Mouse (Mus musculus) heart, embryonic 12.5 days (tissue): ENCODE measurements at regions not wholly inside any gene's neighbourhood (a gene's known extent, or its start where the extent isn't known, plus 50 kb on each side); places are given as distances from the start of the nearest gene placed in this dataset.

Experiments used
- ATAC-seq: fragments of 200-750 bp; cut with Nextera tagmentation; 2 replicates; pipeline ENCODE4 v1.8.0; 2017; ENCODE audit warnings: moderate TSS enrichment, moderate library complexity; ENCODE audit not compliant: insufficient number of reproducible peaks, low FRiP score
- H3K27ac ChIP-seq: fragments of 300-500 bp; sonication (generic); 2 replicates; pipeline ENCODE4 v1.5.1; 2016; ENCODE audit warnings: mild to moderate bottlenecking, moderate library complexity; ENCODE audit not compliant: poor library complexity, severe bottlenecking
- H3K27me3 ChIP-seq: fragments of 300-500 bp; sonication (generic); replicated peaks from 2 replicates; pipeline ENCODE4 v1.6.1; 2016; ENCODE audit warnings: mild to moderate bottlenecking, moderate library complexity
- H3K36me3 ChIP-seq: fragments of 300-500 bp; sonication (generic); 2 replicates; pipeline ENCODE4 v1.6.1; 2016; ENCODE audit warnings: mild to moderate bottlenecking, moderate library complexity
- H3K4me1 ChIP-seq: fragments of 300-500 bp; sonication (generic); replicated peaks from 2 replicates; pipeline ENCODE4 v1.6.1; 2016; ENCODE audit warnings: mild to moderate bottlenecking
- H3K4me2 ChIP-seq: fragments of 300-500 bp; sonication (generic); 2 replicates; pipeline ENCODE4 v1.6.1; 2016; ENCODE audit warnings: mild to moderate bottlenecking, moderate library complexity
- H3K4me3 ChIP-seq: fragments of 300-500 bp; sonication (generic); 2 replicates; pipeline ENCODE4 v1.5.1; 2016; ENCODE audit warnings: mild to moderate bottlenecking
- H3K9ac ChIP-seq: fragments of 300-500 bp; sonication (generic); 2 replicates; pipeline ENCODE4 v1.6.1; 2016; ENCODE audit warnings: mild to moderate bottlenecking, moderate library complexity
- H3K9me3 ChIP-seq: fragments of 300-500 bp; sonication (generic); replicated peaks from 2 replicates; pipeline ENCODE4 v1.6.1; 2016; ENCODE audit warnings: mild to moderate bottlenecking, moderate library complexity
- WGBS: fragments of 180-500 bp; shearing (Covaris S2); methylation state at CpG from one replicate; pipeline ENCODE4 v1.1.7; 2016; 5-methylcytosine and 5-hydroxymethylcytosine counted together

- 71% methylated on average over 1 of the region's 1 CpGs for WGBS
- H3K9me3 ChIP-seq = no peaks in the 10 kb centered on the region
- H3K36me3 ChIP-seq = no peaks in the 10 kb centered on the region
- H3K9ac ChIP-seq = no peak overlapping the region
- H3K4me2 ChIP-seq = no peak overlapping the region
- H3K27ac ChIP-seq = no peak overlapping the region
- no peaks in the 10 kb centered on the region for H3K27me3 ChIP-seq
- ATAC-seq = no peak
- H3K4me1 ChIP-seq = no peaks in the 10 kb centered on the region
- H3K4me3 ChIP-seq = no peak overlapping the region
Measured at GRCm38 (mm10) chr16:55663946-55664345, 174.8 kb downstream of the Nfkbiz start.

GRCm38 (mm10) chr16:55636667-55637450 is 201.8 kb downstream of the Nfkbiz start:
- Histone ChIP-seq H3K4me1 (no peaks in the 10 kb centered on the region), H3K9me3 (no peaks in the 10 kb centered on the region), H3K36me3 (no peaks in the 10 kb centered on the region), H3K27ac (no peak overlapping the region), H3K4me3 (no peak overlapping the region), H3K27me3 (no peaks in the 10 kb centered on the region), H3K4me2 (no peak overlapping the region), H3K9ac (no peak overlapping the region)
- ATAC-seq = no peak
- 62% methylated on average over 3 of the region's 3 CpGs for WGBS

- ATAC-seq = no peak
- WGBS = 83% methylated on average over 4 of the region's 4 CpGs
- Histone ChIP-seq H3K4me1 (no peaks in the 10 kb centered on the region), H3K9me3 (no peaks in the 10 kb centered on the region), H3K27me3 (no peaks in the 10 kb centered on the region), H3K27ac (no peak overlapping the region), H3K36me3 (no peaks in the 10 kb centered on the region), H3K4me3 (no peak overlapping the region), H3K4me2 (no peak overlapping the region), H3K9ac (no peak overlapping the region)
Measured at GRCm38 (mm10) chr16:55636224-55636623, 202.5 kb downstream of the Nfkbiz start.

GRCm38 (mm10) chr16:55634691-55635090 is 204.0 kb downstream of the Nfkbiz start:
- WGBS = 75% methylated on average over 1 of the region's 1 CpGs
- H3K9ac ChIP-seq = no peak overlapping the region
- H3K4me2 ChIP-seq = no peak overlapping the region
- no peak for ATAC-seq
- H3K9me3 ChIP-seq = no peaks in the 10 kb centered on the region
- no peaks in the 10 kb centered on the region for H3K4me1 ChIP-seq
- no peak overlapping the region for H3K4me3 ChIP-seq
- no peaks in the 10 kb centered on the region for H3K27me3 ChIP-seq
- H3K36me3 ChIP-seq = no peaks in the 10 kb centered on the region
- no peak overlapping the region for H3K27ac ChIP-seq

- no peak overlapping the region for H3K9ac ChIP-seq
- ATAC-seq = no peak
- H3K27me3 ChIP-seq = no peaks in the 10 kb centered on the region
- 62% methylated on average over 3 of the region's 3 CpGs for WGBS
- H3K4me3 ChIP-seq = no peak overlapping the region
- H3K4me2 ChIP-seq = no peak overlapping the region
- no peaks in the 10 kb centered on the region for H3K36me3 ChIP-seq
- no peaks in the 10 kb centered on the region for H3K4me1 ChIP-seq
- no peaks in the 10 kb centered on the region for H3K9me3 ChIP-seq
- H3K27ac ChIP-seq = no peak overlapping the region
Measured at GRCm38 (mm10) chr16:55632220-55632619, 206.5 kb downstream of the Nfkbiz start.

GRCm38 (mm10) chr16:55631637-55632036 is 207.1 kb downstream of the Nfkbiz start:
- H3K27me3 ChIP-seq = no peaks in the 10 kb centered on the region
- no peak for ATAC-seq
- H3K27ac ChIP-seq = no peak overlapping the region
- H3K4me3 ChIP-seq = no peak overlapping the region
- H3K9me3 ChIP-seq = no peaks in the 10 kb centered on the region
- H3K9ac ChIP-seq = no peak overlapping the region
- WGBS = 64% methylated on average over 2 of the region's 2 CpGs
- no peaks in the 10 kb centered on the region for H3K36me3 ChIP-seq
- H3K4me2 ChIP-seq = no peak overlapping the region
- H3K4me1 ChIP-seq = no peaks in the 10 kb centered on the region

- Histone ChIP-seq H3K36me3 (no peaks in the 10 kb centered on the region), H3K27ac (no peak overlapping the region), H3K4me2 (no peak overlapping the region), H3K4me3 (no peak overlapping the region), H3K27me3 (no peaks in the 10 kb centered on the region), H3K4me1 (no peaks in the 10 kb centered on the region), H3K9me3 (0 out of 2 replicates have a peak, but pooled peaks cover 2% of the 10 kb centered on the region), H3K9ac (no peak overlapping the region)
- 75% methylated on average over 2 of the region's 2 CpGs for WGBS
- ATAC-seq = no peak
Measured at GRCm38 (mm10) chr16:55631048-55631447, 207.7 kb downstream of the Nfkbiz start.

GRCm38 (mm10) chr16:55627531-55627930 is 211.2 kb downstream of the Nfkbiz start:
- no peak for ATAC-seq
- 0 out of 2 replicates have a peak, but pooled peaks cover 4% of the 10 kb centered on the region for H3K9me3 ChIP-seq
- no peak overlapping the region for H3K9ac ChIP-seq
- H3K4me3 ChIP-seq = no peak overlapping the region
- no peak overlapping the region for H3K4me2 ChIP-seq
- no peak overlapping the region for H3K27ac ChIP-seq
- WGBS = 85% methylated on average over 1 of the region's 1 CpGs
- H3K36me3 ChIP-seq = no peaks in the 10 kb centered on the region
- no peaks in the 10 kb centered on the region for H3K27me3 ChIP-seq
- no peaks in the 10 kb centered on the region for H3K4me1 ChIP-seq

- Histone ChIP-seq H3K27ac (no peak overlapping the region), H3K4me1 (no peaks in the 10 kb centered on the region), H3K36me3 (no peaks in the 10 kb centered on the region), H3K9ac (no peak overlapping the region), H3K4me3 (no peak overlapping the region), H3K9me3 (0 out of 2 replicates have a peak, but pooled peaks cover 4% of the 10 kb centered on the region), H3K27me3 (no peaks in the 10 kb centered on the region), H3K4me2 (no peak overlapping the region)
- ATAC-seq = no peak
Measured at GRCm38 (mm10) chr16:55623422-55623821, 215.3 kb downstream of the Nfkbiz start.

- WGBS = 51% methylated on average over 3 of the region's 3 CpGs
- no peaks in the 10 kb centered on the region for H3K36me3 ChIP-seq
- no peak overlapping the region for H3K27ac ChIP-seq
- no peak for ATAC-seq
- H3K9ac ChIP-seq = no peak overlapping the region
- H3K4me1 ChIP-seq = peaks cover 3% of the 10 kb centered on the region
- no peaks in the 10 kb centered on the region for H3K9me3 ChIP-seq
- no peak overlapping the region for H3K4me3 ChIP-seq
- no peak overlapping the region for H3K4me2 ChIP-seq
- no peaks in the 10 kb centered on the region for H3K27me3 ChIP-seq
Measured at GRCm38 (mm10) chr16:55619731-55620130, 219.0 kb downstream of the Nfkbiz start.

- WGBS = 84% methylated on average over 3 of the region's 3 CpGs
- no peak overlapping the region for H3K9ac ChIP-seq
Measured at GRCm38 (mm10) chr16:55617958-55618357, 220.7 kb downstream of the Nfkbiz start.

GRCm38 (mm10) chr16:55617506-55617905 is 221.2 kb downstream of the Nfkbiz start:
- H3K9ac ChIP-seq = no peak overlapping the region
- no peaks in the 10 kb centered on the region for H3K36me3 ChIP-seq
- H3K9me3 ChIP-seq = no peaks in the 10 kb centered on the region
- H3K4me3 ChIP-seq = no peak overlapping the region
- no peak for ATAC-seq
- H3K27ac ChIP-seq = no peak overlapping the region
- no peak overlapping the region for H3K4me2 ChIP-seq
- 41% methylated on average over 4 of the region's 4 CpGs for WGBS
- peaks cover 3% of the 10 kb centered on the region for H3K4me1 ChIP-seq
- no peaks in the 10 kb centered on the region for H3K27me3 ChIP-seq

More at GRCm38 (mm10) chr16:55617958-55618357, 220.7 kb downstream of the Nfkbiz start:
- Histone ChIP-seq H3K27ac (no peak overlapping the region), H3K4me3 (no peak overlapping the region), H3K4me1 (peaks cover 3% of the 10 kb centered on the region), H3K27me3 (no peaks in the 10 kb centered on the region), H3K4me2 (no peak overlapping the region), H3K9me3 (no peaks in the 10 kb centered on the region), H3K36me3 (no peaks in the 10 kb centered on the region)
- ATAC-seq = no peak
